Mouse (Mus musculus): Measurements from ENCODE around the gene Acot7. TPM values are rescaled to one million over a fixed set of nuclear protein-coding genes. Genes with fewer than 3 reads are reported as not detected.

Gene Acot7
- polyA plus RNA-seq, 1 experiment from 2014 or later, result 102 TPM

DNA sequence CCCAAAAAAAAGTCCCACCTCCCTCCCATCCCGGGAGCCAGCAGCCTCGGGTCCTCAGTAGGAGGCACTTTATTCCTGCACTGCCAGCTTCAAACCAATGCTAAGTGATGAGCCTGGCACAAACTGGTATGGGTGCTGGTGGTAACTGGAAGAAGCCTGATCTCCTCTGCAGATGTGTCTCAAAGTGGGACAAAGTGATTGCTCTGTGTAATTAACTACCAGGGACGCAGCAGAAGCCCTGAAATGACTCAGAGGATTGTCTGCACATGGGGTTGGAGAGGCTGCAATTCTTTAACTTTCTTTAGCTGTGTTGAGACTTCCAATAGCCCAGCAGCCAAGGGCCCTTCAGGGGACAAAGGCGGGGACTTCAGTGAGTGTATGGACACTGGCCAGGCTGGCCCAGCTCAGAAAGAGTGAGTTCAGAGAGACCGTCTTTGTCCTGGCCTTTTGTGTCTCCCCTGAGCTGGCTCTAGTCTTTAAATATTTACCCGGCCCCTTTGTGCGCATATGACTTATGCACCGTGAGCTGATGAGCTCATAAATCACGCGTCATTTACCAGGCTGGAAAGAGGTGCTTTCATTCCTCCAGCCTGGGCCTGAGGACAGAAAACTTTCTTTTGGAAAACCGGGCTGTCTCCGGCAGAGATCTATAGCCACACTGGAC is 114.3 kb downstream of the Acot7 start:
- CTCF ChIA-PET, result interaction anchor here (2.0 to 3.2 kb wide), 2 partner anchors 20 to 142 kb away, joined by 5 to 9 read pairs; no protein-coding TSS in a partner anchor
- no peak for TF ChIP-seq CTCF (IDR thresholded peaks at IDR 0.05)
- in situ Hi-C loops (cut with MboI; ENCODE audit: low pct_unique_long_range_greater_than_20kb), result no loop called here

DNA sequence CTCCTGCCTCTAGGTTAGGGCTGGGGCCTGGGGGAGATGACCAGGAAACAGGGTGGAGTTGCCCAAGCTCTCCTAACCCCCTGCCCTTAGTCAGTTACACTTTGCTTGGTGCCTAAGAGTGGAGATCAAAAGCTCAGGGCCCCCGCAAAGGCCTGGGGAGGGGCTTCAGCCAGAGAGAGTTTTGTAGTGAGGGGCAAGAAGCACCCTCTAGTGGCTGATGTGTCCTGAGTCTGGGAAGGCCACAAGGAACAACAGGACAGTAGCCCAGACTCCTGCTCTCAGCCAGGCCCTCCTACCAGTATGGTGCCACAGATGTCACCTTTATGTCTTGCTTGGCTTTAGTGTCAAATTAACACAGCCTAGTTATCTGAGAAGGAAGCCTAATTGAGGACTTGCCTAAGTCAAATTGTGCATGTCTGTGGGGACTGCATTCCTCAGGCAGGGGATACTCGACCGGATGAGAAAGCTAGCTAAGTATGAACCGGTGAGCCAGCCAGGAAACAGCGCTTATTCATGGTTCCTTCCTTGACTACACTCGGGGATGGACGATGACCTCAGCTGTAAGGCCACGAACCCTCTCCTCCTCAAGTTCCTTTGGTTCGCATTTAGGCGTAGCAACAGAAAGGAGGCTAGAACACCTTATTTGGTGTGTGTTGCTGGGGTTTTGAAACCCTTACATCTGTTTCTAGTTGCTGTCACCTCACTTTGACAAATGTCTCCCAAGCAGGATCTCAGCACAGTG is 116.4 kb downstream of the Acot7 start:
- no peaks in the 10 kb centered on the region for H3K27me3 ChIP-seq
- in situ Hi-C loops (cut with MboI; ENCODE audit: low pct_unique_long_range_greater_than_20kb), result no loop called here
- no peak for ATAC-seq
- CTCF ChIA-PET, result interaction anchor here (0.7 to 3.2 kb wide), 8 partner anchors 9 to 140 kb away, joined by 3 to 9 read pairs (median 3); no protein-coding TSS in a partner anchor
- POLR2A ChIA-PET, result interaction anchor here (0.6 kb wide), 1 partner anchor 106 kb away, joined by 7 read pairs; no protein-coding TSS in a partner anchor
- DNase-seq (ENCODE audit: low read depth, low spot score), result no peak
- no peak for TF ChIP-seq CTCF (IDR thresholded peaks at IDR 0.05)

More for the DNA sequence above, 114.3 kb downstream of the Acot7 start:
- POLR2A ChIA-PET, result no interaction called here
- ATAC-seq, result peak; percentile 38
- DNase-seq (ENCODE audit: low read depth, low spot score), result no peak
- H3K27me3 ChIP-seq, result no peaks in the 10 kb centered on the region

DNA sequence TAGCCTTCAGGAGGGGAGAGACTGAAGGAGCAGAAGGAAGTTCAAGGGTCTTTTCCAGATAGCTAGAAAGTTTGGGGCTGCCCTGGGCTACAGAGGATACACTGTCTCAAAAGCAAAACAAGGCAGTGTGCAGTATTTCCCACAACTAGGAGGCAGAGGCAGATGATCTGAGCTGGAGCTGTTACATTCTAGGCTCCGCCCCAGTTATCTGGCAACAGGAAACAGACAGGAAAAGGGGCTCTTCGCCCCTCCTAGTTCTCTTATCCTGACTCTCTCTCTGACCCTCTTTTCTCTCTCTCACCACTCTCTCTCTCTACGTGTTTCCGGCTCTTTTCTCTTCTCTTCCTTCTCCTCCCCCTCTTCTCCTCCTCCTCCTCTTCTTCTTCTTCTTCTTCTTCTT is 118.0 kb downstream of the Acot7 start:
- ChIA-PET CTCF (interaction anchor here (0.6 kb wide), 1 partner anchor 123 kb away, joined by 3 read pairs; no protein-coding TSS in a partner anchor), POLR2A (no interaction called here)
- no peaks in the 10 kb centered on the region for H3K27me3 ChIP-seq
- no peak for DNase-seq (ENCODE audit: low read depth, low spot score)
- ATAC-seq, result no peak
- no peak for TF ChIP-seq CTCF (IDR thresholded peaks at IDR 0.05)
- in situ Hi-C loops (cut with MboI; ENCODE audit: low pct_unique_long_range_greater_than_20kb), result no loop called here

DNA sequence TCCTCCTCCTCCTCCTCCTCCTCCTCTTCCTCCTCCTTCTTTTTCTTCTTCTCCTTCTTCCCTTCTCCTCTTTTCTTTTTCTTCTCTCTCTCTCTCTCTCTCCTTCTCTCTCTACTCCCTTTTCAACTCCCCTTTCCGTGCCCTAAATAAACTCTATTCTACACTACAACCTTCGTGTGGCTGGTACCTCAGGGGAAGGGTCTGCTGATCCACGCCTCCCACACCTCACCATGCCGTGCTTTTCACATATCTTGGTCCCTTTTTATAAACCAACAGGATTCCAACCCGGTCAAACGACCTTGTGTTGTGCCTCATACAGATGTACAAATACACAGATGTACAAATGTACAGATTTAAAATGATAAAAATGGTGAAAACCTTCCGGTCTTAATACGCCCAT is 118.4 kb downstream of the Acot7 start:
- DNase-seq (ENCODE audit: low read depth, low spot score) (no peak), ATAC-seq (no peak)
- H3K27me3 ChIP-seq, result no peaks in the 10 kb centered on the region
- ChIA-PET POLR2A (no interaction called here), CTCF (interaction anchor here (0.6 kb wide), 1 partner anchor 123 kb away, joined by 3 read pairs; no protein-coding TSS in a partner anchor)
- no peak for TF ChIP-seq CTCF (IDR thresholded peaks at IDR 0.05)
- in situ Hi-C loops (cut with MboI; ENCODE audit: low pct_unique_long_range_greater_than_20kb), result no loop called here

DNA sequence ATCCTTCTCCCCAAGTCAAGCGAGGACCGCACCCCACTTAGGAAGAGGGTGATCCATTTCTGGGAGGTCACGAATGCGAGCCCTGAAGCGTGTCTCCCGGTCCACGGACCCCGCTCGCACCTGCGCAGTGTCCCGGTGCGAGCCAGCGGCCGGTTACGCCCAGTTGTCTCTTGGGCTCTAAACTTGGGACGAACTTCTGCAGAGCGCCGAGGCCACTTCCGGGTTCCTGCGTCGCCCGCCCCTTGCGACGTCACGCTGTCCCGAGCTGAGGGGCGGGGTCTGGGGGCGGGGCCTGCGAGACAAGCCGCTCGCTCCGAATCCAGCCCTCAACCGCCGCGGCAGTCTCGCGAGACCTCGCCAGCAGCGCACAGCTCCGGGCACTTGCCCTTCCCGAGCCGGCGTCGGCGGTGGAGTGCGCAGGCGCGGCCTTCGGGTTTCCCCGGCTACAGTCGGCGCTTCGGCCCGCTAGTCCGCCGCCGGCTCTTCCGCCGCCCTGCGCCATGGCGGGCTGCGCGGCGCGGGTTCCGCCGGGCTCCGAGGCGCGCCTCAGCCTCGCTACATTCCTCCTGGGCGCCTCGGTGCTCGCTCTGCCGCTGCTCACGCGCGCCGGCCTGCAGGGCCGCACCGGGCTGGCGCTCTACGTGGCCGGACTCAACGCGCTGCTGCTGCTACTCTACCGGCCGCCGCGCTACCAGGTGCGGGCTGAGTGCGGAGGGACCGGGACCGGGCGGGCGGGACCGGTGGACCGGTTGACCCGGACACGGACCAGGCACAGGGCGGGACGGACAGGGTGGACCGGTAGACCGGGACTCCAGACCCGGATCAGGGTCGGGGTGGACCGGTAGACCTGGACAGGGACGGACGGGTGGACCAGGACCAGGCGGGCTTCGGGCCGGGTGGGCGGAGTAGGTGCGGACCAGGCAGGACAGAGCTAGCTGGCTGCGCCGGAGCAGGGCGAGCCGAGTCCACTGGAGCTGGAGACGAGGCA is 119.2 kb downstream of the Acot7 start, which contains the start of gene Icmt:
Gene Icmt, plus strand, starts transcription at position 354 of the 988 bp plus-strand sequence.
- H3K27me3 ChIP-seq, result no peaks in the 10 kb centered on the region
- ChIA-PET POLR2A (interaction anchor here (1.1 kb wide), 1 partner anchor 10 kb away, joined by 3 read pairs; no protein-coding TSS in a partner anchor), CTCF (no interaction called here)
- DNase-seq (ENCODE audit: low read depth, low spot score) (peak; percentile 81), ATAC-seq (peak; percentile 69)
- TF ChIP-seq CTCF (IDR thresholded peaks at IDR 0.05), result no peak
- in situ Hi-C loops (cut with MboI; ENCODE audit: low pct_unique_long_range_greater_than_20kb), result no loop called here

DNA sequence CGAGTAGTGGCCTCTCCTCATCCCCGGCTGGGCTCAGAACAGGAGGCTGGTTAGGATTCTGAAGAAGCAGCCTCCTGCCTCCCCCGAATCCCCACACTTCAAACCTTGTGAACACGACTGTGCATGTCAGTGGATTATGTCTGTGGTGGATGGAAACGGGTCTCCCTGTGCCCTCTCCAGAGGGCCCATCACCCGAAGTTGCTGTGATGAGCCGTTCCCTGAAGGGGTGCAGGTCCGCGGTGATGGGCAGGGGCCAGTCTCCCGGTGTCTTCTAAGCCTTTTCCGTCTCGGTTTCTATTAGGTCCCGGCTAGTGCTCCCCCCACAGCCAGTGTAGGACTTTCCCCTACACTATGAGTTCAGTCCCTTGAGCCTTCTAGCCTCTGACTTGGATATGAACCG is 120.9 kb downstream of the Acot7 start:
- in situ Hi-C loops (cut with MboI; ENCODE audit: low pct_unique_long_range_greater_than_20kb), result no loop called here
- DNase-seq (ENCODE audit: low read depth, low spot score) (no peak), ATAC-seq (no peak)
- no peak for TF ChIP-seq CTCF (IDR thresholded peaks at IDR 0.05)
- ChIA-PET POLR2A (interaction anchor here (0.8 kb wide), 1 partner anchor 121 kb away, joined by 3 read pairs; no protein-coding TSS in a partner anchor), CTCF (no interaction called here)
- H3K27me3 ChIP-seq, result no peaks in the 10 kb centered on the region

DNA sequence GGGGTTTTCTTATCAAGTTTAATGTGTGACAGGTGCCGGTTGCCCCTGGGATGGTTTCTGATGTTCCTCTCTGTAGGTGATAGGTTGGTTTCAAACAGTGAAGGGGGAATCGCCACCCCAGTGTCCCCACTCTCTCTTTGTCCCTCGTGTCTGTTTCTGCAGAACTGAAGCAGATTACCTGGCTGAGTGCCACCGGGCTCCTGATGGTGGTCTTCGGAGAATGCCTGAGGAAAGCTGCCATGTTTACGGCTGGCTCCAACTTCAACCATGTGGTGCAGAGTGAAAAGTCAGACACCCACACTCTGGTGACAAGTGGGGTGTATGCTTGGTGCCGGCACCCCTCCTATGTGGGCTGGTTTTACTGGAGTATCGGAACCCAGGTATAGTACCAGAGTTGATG is 122.4 kb downstream of the Acot7 start:
- DNase-seq (ENCODE audit: low read depth, low spot score) (no peak), ATAC-seq (no peak)
- H3K27me3 ChIP-seq, result no peaks in the 10 kb centered on the region
- ChIA-PET CTCF (no interaction called here), POLR2A (interaction anchor here (1.6 kb wide), 1 partner anchor 16 kb away, joined by 3 read pairs; no protein-coding TSS in a partner anchor)
- TF ChIP-seq CTCF (IDR thresholded peaks at IDR 0.05), result no peak
- in situ Hi-C loops (cut with MboI; ENCODE audit: low pct_unique_long_range_greater_than_20kb), result no loop called here

DNA sequence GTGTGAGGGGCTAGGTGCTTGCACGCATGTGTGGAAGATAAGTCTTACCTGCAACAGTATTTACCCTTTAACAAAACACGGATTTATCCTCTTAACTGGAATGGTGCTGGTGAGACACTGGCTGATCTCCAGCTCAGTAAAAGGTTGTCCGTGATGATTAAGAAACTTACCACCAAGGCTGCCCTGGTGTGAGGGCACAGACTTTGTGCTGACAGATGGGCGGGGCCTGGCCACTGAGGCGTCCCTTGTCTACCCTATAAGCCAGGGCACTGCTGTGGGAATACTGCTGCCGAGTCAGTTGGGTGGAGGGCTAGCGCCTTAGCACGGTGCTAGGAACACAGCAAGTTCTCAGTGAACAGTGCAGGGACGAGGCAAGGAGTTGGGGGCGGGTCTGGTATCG is 124.1 kb downstream of the Acot7 start:
- no peak for TF ChIP-seq CTCF (IDR thresholded peaks at IDR 0.05)
- POLR2A ChIA-PET, result interaction anchor here (1.6 kb wide), 1 partner anchor 14 kb away, joined by 3 read pairs; no protein-coding TSS in a partner anchor

DNA sequence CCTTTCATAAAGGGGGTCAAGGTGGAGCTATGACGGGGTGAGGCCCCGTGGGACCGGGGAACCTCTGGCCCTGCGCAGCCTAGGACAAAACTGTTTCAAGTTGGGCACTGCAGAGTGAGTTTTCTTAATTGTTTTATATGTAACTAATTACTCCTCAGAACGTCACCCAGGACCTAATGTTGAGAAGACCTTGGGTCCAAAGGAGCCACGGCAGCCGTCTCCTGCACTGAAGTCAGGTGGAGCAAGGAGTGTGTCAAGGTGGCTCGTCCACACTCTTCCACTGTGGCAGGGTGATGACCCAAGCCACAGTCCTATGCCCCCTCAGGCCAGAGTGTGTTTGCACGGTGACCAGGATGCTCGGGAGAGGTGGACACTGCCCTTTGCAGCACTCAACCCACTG is 125.2 kb downstream of the Acot7 start:
- no peak for DNase-seq (ENCODE audit: low read depth, low spot score)
- in situ Hi-C loops (cut with MboI; ENCODE audit: low pct_unique_long_range_greater_than_20kb), result no loop called here
- H3K27me3 ChIP-seq, result no peaks in the 10 kb centered on the region
- ChIA-PET CTCF (interaction anchor here (1.3 kb wide), 1 partner anchor 17 kb away, joined by 3 read pairs; no protein-coding TSS in a partner anchor), POLR2A (no interaction called here)
- no peak for ATAC-seq
- TF ChIP-seq CTCF (IDR thresholded peaks at IDR 0.05), result no peak

More for the DNA sequence above, 124.1 kb downstream of the Acot7 start:
- no peak for DNase-seq (ENCODE audit: low read depth, low spot score)
- CTCF ChIA-PET, result no interaction called here
- H3K27me3 ChIP-seq, result no peaks in the 10 kb centered on the region
- ATAC-seq, result no peak
- in situ Hi-C loops (cut with MboI; ENCODE audit: low pct_unique_long_range_greater_than_20kb), result no loop called here

DNA sequence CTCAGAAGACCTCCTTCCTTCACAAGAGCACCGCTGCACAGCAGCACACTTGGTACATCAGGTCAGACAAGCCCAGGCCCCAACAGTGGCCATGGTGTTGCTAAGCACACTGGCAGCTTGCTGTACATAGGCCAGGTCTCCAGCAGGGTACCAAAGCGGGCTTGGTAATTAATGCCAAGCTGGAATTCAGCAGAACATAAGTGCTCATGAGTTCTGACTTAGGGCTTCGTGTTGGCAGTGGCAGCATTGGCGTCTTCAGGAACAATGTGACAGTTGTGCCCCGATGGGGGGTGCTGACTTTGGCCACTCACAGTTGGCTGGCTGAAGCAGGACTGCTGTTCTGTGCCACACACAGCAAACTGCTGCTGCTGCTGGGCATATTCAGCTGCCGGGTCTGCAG is 126.8 kb downstream of the Acot7 start:
- CTCF ChIA-PET, result interaction anchor here (1.1 to 1.3 kb wide), 2 partner anchors 15 to 91 kb away, joined by 3 to 7 read pairs; partner anchors contain the start of gene Rnf207
- in situ Hi-C loops (cut with MboI; ENCODE audit: low pct_unique_long_range_greater_than_20kb), result no loop called here

More for the DNA sequence above, 126.8 kb downstream of the Acot7 start:
- no peak for DNase-seq (ENCODE audit: low read depth, low spot score)
- H3K27me3 ChIP-seq, result no peaks in the 10 kb centered on the region
- POLR2A ChIA-PET, result interaction anchor here (0.8 to 1.5 kb wide), 2 partner anchors 17 to 20 kb away, joined by 3 to 4 read pairs; partner anchors contain the start of gene Rpl22
- no peak for TF ChIP-seq CTCF (IDR thresholded peaks at IDR 0.05)
- ATAC-seq, result no peak
